Mouse (Mus musculus) limb, embryonic 14.5 days (tissue): ENCODE measurements around the gene Gnb1. TPM values are rescaled to one million over a fixed set of nuclear protein-coding genes. Genes with fewer than 3 reads are reported as not detected.
A peak's percentile ranks its signal among the peaks of the same experiment; 100 is the strongest.

ENCODE experiments used
- ATAC-seq: fragments of 200-750 bp; cut with Nextera tagmentation; 2 replicates; pipeline ENCODE4 v1.8.0; 2017; ENCODE audit warnings: low read depth, moderate number of reproducible peaks, moderate TSS enrichment; ENCODE audit not compliant: low FRiP score
- DNase-seq: peaks from one replicate; pipeline ENCODE4 v3.0.0-alpha.2; 2015; ENCODE audit warnings: low spot score
- H3K27ac ChIP-seq: fragments of 300-500 bp; sonication (generic); replicated peaks from 2 replicates; pipeline ENCODE4 v1.5.1; 2014; ENCODE audit warnings: low read depth, mild to moderate bottlenecking, low read length, moderate library complexity, mixed read lengths
- H3K27me3 ChIP-seq: fragments of 300-500 bp; sonication (generic); 2 replicates; pipeline ENCODE4 v1.6.1; 2014; ENCODE audit warnings: low read length, mixed read lengths; ENCODE audit not compliant: control insufficient read depth, insufficient read depth
- H3K36me3 ChIP-seq: fragments of 300-500 bp; sonication (generic); 2 replicates; pipeline ENCODE4 v1.6.1; 2014; ENCODE audit warnings: mild to moderate bottlenecking, low read length, moderate library complexity, mixed read lengths; ENCODE audit not compliant: control insufficient read depth, insufficient read depth
- H3K4me1 ChIP-seq: fragments of 300-500 bp; sonication (generic); 2 replicates; pipeline ENCODE4 v1.6.1; 2014; ENCODE audit warnings: antibody characterized with exemption, low read length, mixed read lengths; ENCODE audit not compliant: control insufficient read depth, insufficient read depth
- H3K4me2 ChIP-seq: fragments of 300-500 bp; sonication (generic); replicated peaks from 2 replicates; pipeline ENCODE4 v1.6.1; 2014; ENCODE audit warnings: low read depth, mild to moderate bottlenecking, low read length, moderate library complexity; ENCODE audit not compliant: severe bottlenecking
- H3K4me3 ChIP-seq: fragments of 300-500 bp; sonication (generic); replicated peaks from 2 replicates; pipeline ENCODE4 v1.5.1; 2014; ENCODE audit warnings: low read length
- H3K9ac ChIP-seq: fragments of 300-500 bp; sonication (generic); 2 replicates; pipeline ENCODE4 v1.6.1; 2014; ENCODE audit warnings: mild to moderate bottlenecking, low read depth, low read length, moderate library complexity; ENCODE audit not compliant: severe bottlenecking
- H3K9me3 ChIP-seq: fragments of 300-500 bp; sonication (generic); 2 replicates; pipeline ENCODE4 v1.6.1; 2016; ENCODE audit warnings: low read length; ENCODE audit not compliant: control insufficient read depth
- POLR2A ChIP-seq: fragments of 200-500 bp; IDR thresholded peaks from 2 replicates; pipeline ENCODE4 v1.8.0; 2012; ENCODE audit warnings: inconsistent platforms, mild to moderate bottlenecking, moderate library complexity, borderline replicate concordance; ENCODE audit not compliant: insufficient read depth, insufficient read length; ENCODE audit errors: extremely low read depth
- WGBS: fragments of 180-500 bp; shearing (Covaris S2); extraction: QIAGEN DNeasy Blood & Tissue Kit; methylation state at CpG from one replicate; pipeline ENCODE4 v1.1.7; 2014; 5-methylcytosine and 5-hydroxymethylcytosine counted together
- polyA plus RNA-seq, 2 experiments: library from polyadenylated mRNA; depleted of rRNA in 1 of 2; stranded (reverse) in 1 of 2; unstranded in 1 of 2; fragments of >200 nt; fragmentation: Nextera tagmentation in 1 of 2; extraction: Ambion mirVana in 1 of 2; gene quantifications; 2 replicates each; pipeline versions ENCODE4 v1.2.1 to v1.2.3; 2012 to 2014

The Gnb1 gene
- polyA plus RNA-seq, 2 experiments = 440 to 511 TPM

DNA sequence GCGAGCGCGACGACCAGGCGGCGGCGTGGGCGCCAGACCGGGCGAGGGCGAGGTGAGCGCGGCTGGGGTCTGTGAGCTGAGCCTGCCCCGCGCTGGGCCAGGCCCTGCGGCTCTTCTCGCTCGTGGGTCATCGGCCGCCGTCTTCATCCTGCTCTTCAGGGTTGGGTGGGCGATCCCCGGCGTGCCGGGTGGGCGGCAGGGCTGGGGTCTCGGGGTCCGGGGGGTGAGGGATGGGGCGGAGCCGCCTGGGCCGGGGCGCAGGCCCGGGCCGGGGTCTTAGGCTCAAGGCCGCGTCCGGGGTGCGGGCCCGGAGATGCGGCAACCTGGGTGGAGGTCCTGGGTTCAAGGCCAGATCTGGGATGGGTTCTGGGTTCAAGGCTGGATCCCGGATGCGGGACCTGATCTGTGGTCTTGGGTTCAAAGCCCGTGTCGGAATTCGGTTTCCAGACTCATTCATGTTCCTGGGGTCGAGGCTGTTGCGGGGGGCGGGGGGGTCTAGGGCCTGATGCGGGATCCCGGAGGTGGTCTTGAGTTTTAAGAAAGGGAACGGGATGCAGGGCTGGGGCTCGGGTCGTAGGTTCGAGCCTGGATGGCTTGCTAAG, 469 bp downstream of the Gnb1 start:
- TF ChIP-seq POLR2A = no peak
- H3K4me2 ChIP-seq = peak overlapping the region; percentile 72
- no peaks in the 10 kb centered on the region for H3K27me3 ChIP-seq
- peak overlapping the region; percentile 90 for H3K27ac ChIP-seq
- no peaks in the 10 kb centered on the region for H3K9me3 ChIP-seq
- peaks cover 16% of the 10 kb centered on the region for H3K4me1 ChIP-seq
- H3K9ac ChIP-seq = peak overlapping the region; percentile 99
- DNase-seq = no peak
- H3K36me3 ChIP-seq = no peaks in the 10 kb centered on the region
- H3K4me3 ChIP-seq = peak overlapping the region; percentile 94
- WGBS = under 1% methylated on average over 37 of the region's 54 CpGs
- ATAC-seq = peak; percentile 54

DNA sequence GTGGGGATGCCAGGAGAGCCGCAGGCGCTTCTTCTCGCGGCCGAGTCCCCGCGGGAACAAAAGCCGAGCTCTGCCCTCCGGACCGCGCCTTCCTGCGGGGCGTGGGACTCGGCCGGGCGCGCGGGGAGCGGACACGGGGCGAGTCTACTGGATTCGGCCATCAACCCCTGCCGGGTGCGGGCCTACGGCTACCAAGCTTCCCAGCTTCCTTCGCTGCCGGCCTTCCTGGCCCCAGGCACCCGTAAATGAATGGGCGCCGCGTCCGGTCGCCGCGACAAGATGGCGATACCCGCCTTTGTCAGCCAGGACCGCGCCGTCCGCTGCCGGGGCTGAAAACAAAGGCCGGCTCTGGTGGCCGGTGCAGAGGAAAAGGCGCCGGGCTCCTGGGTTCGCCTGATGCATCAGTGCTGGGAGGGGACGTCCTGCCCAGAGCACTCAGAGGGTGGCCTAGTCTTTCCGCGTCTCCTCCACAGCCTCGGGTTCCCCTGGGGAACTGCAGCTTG, 1.0 kb downstream of the Gnb1 start:
- no peak for TF ChIP-seq POLR2A
- no peak for ATAC-seq
- H3K9me3 ChIP-seq = no peaks in the 10 kb centered on the region
- no peaks in the 10 kb centered on the region for H3K36me3 ChIP-seq
- H3K4me1 ChIP-seq = peaks cover 16% of the 10 kb centered on the region
- no peaks in the 10 kb centered on the region for H3K27me3 ChIP-seq
- H3K4me2 ChIP-seq = peak overlapping the region; percentile 72
- DNase-seq = peak; percentile 28
- H3K27ac ChIP-seq = peak overlapping the region; percentile 90
- peak overlapping the region; percentile 99 for H3K9ac ChIP-seq
- peak overlapping the region; percentile 94 for H3K4me3 ChIP-seq
- WGBS = 0% methylated on average over 43 of the region's 51 CpGs

- H3K4me3 ChIP-seq = no peak overlapping the region
- no peak overlapping the region for H3K9ac ChIP-seq
- no peak overlapping the region for H3K4me2 ChIP-seq
- H3K27ac ChIP-seq = no peak overlapping the region
- ATAC-seq (no peak), DNase-seq (no peak)
- no peaks in the 10 kb centered on the region for H3K9me3 ChIP-seq
- H3K27me3 ChIP-seq = no peaks in the 10 kb centered on the region
- peaks cover 11% of the 10 kb centered on the region; the same call in 1 of the 2 replicates for H3K4me1 ChIP-seq
- no peak for TF ChIP-seq POLR2A
- 84% methylated on average over 4 of the region's 4 CpGs for WGBS
- H3K36me3 ChIP-seq = no peaks in the 10 kb centered on the region
These were observed 3.7 kb downstream of the Gnb1 start for GRCm38 (mm10) chr4:155494891-155495290.

DNA sequence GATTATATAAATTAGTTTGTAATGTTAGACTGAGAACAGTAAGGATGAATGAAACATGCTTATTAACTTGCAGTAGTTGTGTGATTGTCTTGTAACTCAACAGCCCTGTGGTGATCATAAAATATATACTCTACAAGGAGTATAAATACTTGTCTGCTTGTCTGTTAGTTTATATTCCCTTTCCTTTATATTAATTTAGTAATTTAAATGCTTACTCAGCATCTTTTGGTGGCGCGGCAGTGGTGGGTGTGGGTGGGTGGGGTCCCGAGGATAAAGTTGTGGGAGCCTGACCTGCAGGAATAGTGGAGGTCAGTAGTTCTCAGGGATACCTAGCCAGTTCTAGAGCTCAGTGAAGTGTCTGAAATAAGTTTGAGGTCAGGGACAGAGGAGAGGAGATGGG, 6.8 kb downstream of the Gnb1 start:
- ATAC-seq (no peak), DNase-seq (no peak)
- no peak overlapping the region for H3K9ac ChIP-seq
- no peak overlapping the region for H3K27ac ChIP-seq
- TF ChIP-seq POLR2A = no peak
- peaks cover 4% of the 10 kb centered on the region; the same call in 1 of the 2 replicates for H3K4me1 ChIP-seq
- WGBS = 87% methylated on average over 3 of the region's 3 CpGs
- H3K4me3 ChIP-seq = no peak overlapping the region
- H3K36me3 ChIP-seq = 0 out of 2 replicates have a peak, but pooled peaks cover 4% of the 10 kb centered on the region
- H3K9me3 ChIP-seq = no peaks in the 10 kb centered on the region
- no peak overlapping the region for H3K4me2 ChIP-seq
- H3K27me3 ChIP-seq = no peaks in the 10 kb centered on the region

- no peak for ATAC-seq
- 70% methylated on average over 2 of the region's 2 CpGs for WGBS
- no peak overlapping the region for H3K4me3 ChIP-seq
- no peaks in the 10 kb centered on the region for H3K9me3 ChIP-seq
- no peaks in the 10 kb centered on the region for H3K4me1 ChIP-seq
- H3K36me3 ChIP-seq = 0 out of 2 replicates have a peak, but pooled peaks cover 4% of the 10 kb centered on the region
- no peak overlapping the region for H3K9ac ChIP-seq
- no peak for DNase-seq
- H3K4me2 ChIP-seq = no peak overlapping the region
- no peaks in the 10 kb centered on the region for H3K27me3 ChIP-seq
- H3K27ac ChIP-seq = no peak overlapping the region
- no peak for TF ChIP-seq POLR2A
These were observed 10.0 kb downstream of the Gnb1 start for GRCm38 (mm10) chr4:155501126-155501525.
